Mouse (Mus musculus) layer of hippocampus, adult 18-20 months (tissue): ENCODE data around the gene Gm49486. TPM values are rescaled to one million over a fixed set of nuclear protein-coding genes. Genes with fewer than 3 reads are reported as not detected.

Experiments
- total RNA-seq, 2 experiments: library from RNA; stranded (reverse); gene quantifications; 2 replicates each; pipeline ENCODE4 v1.2.3; 2021

The Gm49486 gene
- total RNA-seq, 2 experiments from 2014 or later: 0.28 TPM; not detected in 1

Other genes with a start within 250 kb of the Gm49486 start
- 10 to 100 TPM; 83.7 to 93.8 TPM for gene H1f0, start 200.9 kb upstream of the Gm49486 start, total RNA-seq
- under 1 TPM in 1 of 2 experiments, not detected in 1; 0.42 TPM for gene Galr3, start 187.5 kb upstream of the Gm49486 start, total RNA-seq
- gene Ankrd54, start 166.5 kb upstream of the Gm49486 start, total RNA-seq: 10 to 100 TPM; 18.0 to 22.7 TPM
- 10 to 100 TPM; 71.5 to 71.8 TPM for gene Eif3l, start 154.2 kb upstream of the Gm49486 start, total RNA-seq
- 10 to 100 TPM; 33.9 to 35.3 TPM for gene Micall1, start 120.5 kb upstream of the Gm49486 start, total RNA-seq
- 100 to 1,000 TPM; 108 to 109 TPM for gene Polr2f, start 88.4 kb upstream of the Gm49486 start, total RNA-seq
- gene 1700088E04Rik, start 88.1 kb upstream of the Gm49486 start, total RNA-seq: 10 to 100 TPM in 1 of 2 experiments, 1 to 10 TPM in 1; 9.2 to 12.4 TPM
- gene Sox10, start 64.2 kb upstream of the Gm49486 start, total RNA-seq: 10 to 100 TPM; 32.0 to 35.9 TPM
- gene Pick1, start 218 bp upstream of the Gm49486 start, total RNA-seq: 10 to 100 TPM; 44.4 to 46.4 TPM
- under 1 TPM; 0.18 to 0.25 TPM for gene Slc16a8, start 25.4 kb downstream of the Gm49486 start, total RNA-seq
- gene Baiap2l2, start 56.1 kb downstream of the Gm49486 start, total RNA-seq: 1 to 10 TPM; 1.9 to 4.8 TPM
- 10 to 100 TPM; 23.0 to 23.1 TPM for gene Pla2g6, start 99.0 kb downstream of the Gm49486 start, total RNA-seq
- 1 to 10 TPM; 2.1 TPM for gene Maff, start 117.2 kb downstream of the Gm49486 start, total RNA-seq
- 10 to 100 TPM; 55.0 to 57.9 TPM for gene Tmem184b, start 174.2 kb downstream of the Gm49486 start, total RNA-seq
- 100 to 1,000 TPM in 1 of 2 experiments, 10 to 100 TPM in 1; 95.9 to 109 TPM for gene Csnk1e, start 226.2 kb downstream of the Gm49486 start, total RNA-seq